Mouse (Mus musculus) cerebellum, postnatal 4 days (tissue): ENCODE measurements around the gene Npr1.

Experiments
- DNase-seq, 2 experiments: peaks; one replicate each; pipeline ENCODE4 v3.0.0; 2022; ENCODE audit warnings: low spot score in 2 of 2, mixed read lengths in 1 of 2

Npr1 gene

GRCm38 (mm10) chr3:90465686-90466310, at the start of gene Npr1:
TSS of gene Npr1 (minus strand) at chr3:90465866.
- peak in 1 of 2 experiments; percentile 25 for DNase-seq

DNA sequence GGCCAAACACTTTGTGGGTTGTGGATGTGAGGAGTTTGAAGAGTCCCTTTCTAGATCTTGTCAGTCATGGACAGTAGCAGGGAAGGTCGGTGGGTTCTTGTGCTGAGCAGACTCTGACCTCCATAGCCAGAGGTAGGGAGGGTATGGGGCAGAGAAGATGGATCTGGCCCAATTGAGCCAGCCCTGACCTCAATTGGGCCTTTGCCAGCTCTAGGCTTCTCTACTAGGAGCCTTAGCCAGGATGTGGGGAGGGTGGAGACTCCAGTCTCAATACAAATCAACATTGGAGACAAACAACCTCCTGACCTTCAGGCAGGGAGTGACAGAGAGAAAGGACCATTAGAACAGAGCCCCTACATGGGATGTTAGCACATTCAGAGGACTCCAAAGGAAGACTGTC, 49.6 kb upstream of the Npr1 start:
- no peak for DNase-seq

DNA sequence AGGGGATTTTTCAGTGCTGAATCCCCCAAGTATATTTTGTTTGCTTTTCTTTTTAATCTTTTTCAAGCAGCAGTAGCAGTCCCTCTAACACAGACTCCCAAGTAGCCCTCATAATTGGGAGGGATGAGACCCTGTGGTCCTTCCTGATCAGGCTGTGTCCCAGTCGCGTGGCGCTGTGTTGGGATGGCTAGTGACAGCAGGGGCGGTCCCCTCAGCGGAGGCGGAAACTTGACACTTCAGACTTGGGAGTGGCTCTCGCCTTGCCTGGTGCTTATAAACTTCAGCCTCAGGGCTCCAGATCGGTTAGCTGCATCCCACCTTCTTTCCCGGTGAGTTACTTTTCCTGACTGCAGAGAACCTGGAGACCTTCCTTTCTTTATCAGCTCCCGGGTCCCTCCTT, 49.0 kb upstream of the Npr1 start:
- DNase-seq = no peak

GRCm38 (mm10) chr3:90513796-90514590, 48.3 kb upstream of the Npr1 start, which contains the start of the genes S100a1 and S100a13:
TSS of gene S100a1 (minus strand) at chr3:90514392.
TSS of gene S100a13 (plus strand) at chr3:90514435.
- DNase-seq = no peak

DNA sequence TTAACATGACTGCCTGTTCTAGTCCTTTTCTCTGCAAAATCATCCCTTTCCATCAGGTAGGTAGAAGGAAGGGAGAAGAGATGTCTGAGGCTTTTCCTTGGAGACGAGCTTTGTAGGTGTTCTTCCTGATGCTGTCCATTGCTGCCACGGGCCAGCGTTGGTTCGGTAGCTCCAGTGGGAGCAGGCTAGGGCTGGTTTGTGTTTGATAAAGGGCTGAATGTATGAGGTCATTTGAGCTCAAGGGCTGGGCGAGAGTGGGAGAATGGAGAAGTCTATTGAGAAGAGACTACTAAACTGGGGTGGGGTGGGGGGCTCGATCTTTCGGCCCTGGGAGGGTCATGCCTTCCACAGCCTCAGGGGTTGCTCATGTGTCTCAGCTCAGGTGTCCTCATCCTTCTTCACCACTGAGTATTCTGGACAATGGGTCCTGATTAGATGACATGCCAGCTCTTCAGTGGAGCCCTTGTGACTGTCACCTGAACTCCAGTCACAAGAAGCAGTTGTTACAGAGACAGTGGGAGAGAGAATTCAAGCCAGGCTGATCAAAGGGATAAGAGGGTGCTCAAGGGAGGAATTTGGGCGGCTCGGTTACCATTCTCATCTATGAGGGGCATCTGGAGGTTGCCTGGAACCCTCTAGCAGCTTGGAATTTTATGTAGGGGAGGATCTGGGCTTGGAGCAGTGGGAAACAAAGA, 47.4 kb upstream of the Npr1 start:
- no peak for DNase-seq

- no peak for DNase-seq
Measured at GRCm38 (mm10) chr3:90512276-90512675, 46.6 kb upstream of the Npr1 start.

GRCm38 (mm10) chr3:90509747-90510123, 44.1 kb upstream of the Npr1 start:
- no peak for DNase-seq

- peak; percentile 98 to 99 for DNase-seq
Measured at GRCm38 (mm10) chr3:90508950-90509746, 43.5 kb upstream of the Npr1 start, which contains the start of gene Chtop. TSS of gene Chtop (minus strand) at chr3:90509498.

- DNase-seq = no peak
Measured at GRCm38 (mm10) chr3:90508287-90508949, 42.8 kb upstream of the Npr1 start.

DNA sequence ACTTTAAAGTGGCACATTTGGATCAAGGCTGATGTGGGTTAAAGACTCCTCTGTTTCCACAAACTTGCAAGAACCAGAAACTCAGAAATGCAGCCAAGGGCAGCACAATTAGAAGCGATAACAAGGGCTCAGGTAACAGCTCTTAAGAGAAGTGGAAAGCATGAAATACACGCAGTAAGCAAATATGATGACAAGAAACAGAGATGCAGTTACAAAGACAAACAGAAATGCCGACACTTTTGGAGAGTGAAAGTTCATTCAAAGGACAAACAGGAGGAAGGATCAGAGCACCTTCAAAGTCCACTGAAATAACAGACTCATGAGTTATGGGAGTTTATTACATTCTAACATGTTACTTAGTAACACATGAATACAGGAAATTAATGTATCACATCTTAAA, 40.7 kb upstream of the Npr1 start:
- DNase-seq = no peak

GRCm38 (mm10) chr3:90505216-90505615, 39.5 kb upstream of the Npr1 start:
- no peak for DNase-seq

DNA sequence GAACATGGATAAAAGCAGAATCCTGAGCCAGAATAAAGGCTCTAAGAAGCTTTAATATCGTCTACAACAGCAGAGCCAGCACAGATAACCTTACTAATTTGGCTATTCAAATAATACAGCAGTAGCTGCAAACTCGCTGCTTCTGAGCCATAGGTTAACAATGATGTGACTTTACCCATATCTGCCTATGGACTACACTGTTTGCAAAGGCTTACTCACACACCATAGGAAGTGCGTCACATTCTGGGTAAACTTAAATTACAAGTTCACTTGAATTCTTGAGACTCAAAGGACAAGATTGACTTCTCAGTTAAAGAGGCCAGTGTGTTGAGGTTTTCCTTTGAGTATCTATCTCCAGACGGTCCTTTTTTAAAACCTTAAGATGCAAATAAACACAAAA, 37.8 kb upstream of the Npr1 start:
- no peak for DNase-seq

GRCm38 (mm10) chr3:90497597-90497996, 31.9 kb upstream of the Npr1 start:
- no peak for DNase-seq

- DNase-seq = no peak
Measured at GRCm38 (mm10) chr3:90495850-90496525, 30.3 kb upstream of the Npr1 start.

DNA sequence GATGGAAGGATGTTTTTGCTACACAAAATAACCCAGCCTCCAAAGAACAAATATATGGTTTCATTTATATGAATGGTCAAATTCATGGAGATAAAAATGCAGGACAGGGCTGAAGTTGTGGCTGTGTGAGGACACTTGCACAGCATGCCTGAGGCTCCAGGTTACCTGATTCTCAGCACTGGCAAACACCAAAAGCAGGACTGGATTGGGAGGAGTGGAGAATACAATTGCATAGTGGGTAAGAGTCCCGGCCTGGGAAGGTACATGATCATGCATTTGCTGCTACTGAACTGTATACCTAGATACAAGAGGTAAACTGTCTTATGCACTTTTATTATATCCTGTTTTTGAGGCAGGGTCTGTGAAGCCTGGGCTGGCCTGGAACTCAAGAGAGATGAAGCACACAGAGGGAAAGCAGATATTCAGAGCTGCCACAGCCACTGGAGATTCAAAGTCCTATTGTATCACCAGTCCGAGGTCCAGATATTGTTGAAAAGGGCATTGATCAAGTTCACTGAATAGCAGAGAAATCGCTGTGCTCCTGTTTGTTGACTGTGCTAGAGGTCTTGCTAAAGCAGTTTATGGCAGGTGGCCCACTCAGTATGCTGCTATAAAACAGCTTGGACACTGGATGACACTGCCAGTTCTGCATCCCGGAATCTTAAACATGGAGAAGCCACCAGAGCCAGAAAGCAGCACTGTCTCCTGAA, 28.3 kb upstream of the Npr1 start:
- no peak for DNase-seq

- DNase-seq = no peak
Measured at GRCm38 (mm10) chr3:90491350-90491749, 25.7 kb upstream of the Npr1 start.

DNA sequence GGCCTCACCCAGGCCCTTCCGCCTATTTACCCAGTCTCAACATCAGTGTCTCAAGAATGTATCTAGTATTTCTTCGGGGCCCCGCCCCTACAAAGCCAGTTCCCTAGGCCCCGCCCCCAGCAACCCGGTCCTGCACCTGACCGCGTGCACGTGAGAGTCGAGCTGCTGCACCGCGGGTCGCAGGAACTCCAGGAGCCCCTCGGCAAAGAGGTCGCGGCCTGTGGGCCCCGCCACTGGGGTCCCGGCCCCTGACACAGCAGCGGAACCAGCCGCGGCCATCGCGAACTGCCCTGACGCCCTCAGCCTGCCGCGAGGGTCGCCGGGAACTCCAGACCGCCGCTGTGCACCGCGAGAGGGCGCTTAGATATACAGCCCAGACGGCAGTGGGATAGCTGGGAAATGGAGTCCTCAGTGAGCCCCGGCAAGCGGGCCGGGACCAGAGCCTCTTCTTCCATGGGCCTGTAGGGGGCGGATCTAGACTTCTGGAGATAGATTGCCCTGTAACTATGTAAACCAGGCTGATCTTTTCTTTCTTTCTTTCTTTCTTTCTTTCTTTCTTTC, 25.1 kb upstream of the Npr1 start, which contains the start of gene Snapin:
Gene Snapin (minus strand): TSS at position 338 of the 561 bp plus-strand sequence.
- peak; percentile 93 to 96 for DNase-seq

DNA sequence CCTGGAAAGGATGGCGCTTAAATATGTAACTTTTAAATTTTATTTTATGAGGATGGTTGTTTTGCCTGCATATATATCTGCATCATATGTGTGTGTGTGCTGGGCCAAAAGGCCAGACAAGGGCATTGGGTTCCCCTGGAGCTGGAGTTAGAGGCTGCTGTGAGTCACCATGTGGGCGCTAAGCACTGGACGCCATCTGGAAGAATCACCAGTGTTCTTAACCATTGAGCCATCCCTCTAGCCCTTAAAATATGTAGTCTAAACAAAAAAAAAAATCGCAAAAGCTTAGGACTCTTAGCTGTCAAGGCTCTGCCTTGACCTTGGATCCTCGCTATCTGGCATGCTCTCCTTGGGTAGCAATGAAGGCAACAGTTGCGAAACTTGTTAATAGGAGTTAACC, 22.9 kb upstream of the Npr1 start:
- no peak for DNase-seq

GRCm38 (mm10) chr3:90486998-90487397, 21.3 kb upstream of the Npr1 start:
- no peak for DNase-seq
